Mouse (Mus musculus) right cerebral cortex, adult 2 months (tissue): Measurements from ENCODE around the gene Cyp2u1.

Experiments
- DNase-seq, 2 experiments: peaks; one replicate each; pipeline ENCODE4 v3.0.0; 2021 to 2022; ENCODE audit warnings: low spot score in 2 of 2

The Cyp2u1 gene

GRCm38 (mm10) chr3:131255399-131255981 is 47.5 kb downstream of the Cyp2u1 start:
- no peak for DNase-seq

GRCm38 (mm10) chr3:131254991-131255390 is 48.0 kb downstream of the Cyp2u1 start:
- no peak for DNase-seq

DNA sequence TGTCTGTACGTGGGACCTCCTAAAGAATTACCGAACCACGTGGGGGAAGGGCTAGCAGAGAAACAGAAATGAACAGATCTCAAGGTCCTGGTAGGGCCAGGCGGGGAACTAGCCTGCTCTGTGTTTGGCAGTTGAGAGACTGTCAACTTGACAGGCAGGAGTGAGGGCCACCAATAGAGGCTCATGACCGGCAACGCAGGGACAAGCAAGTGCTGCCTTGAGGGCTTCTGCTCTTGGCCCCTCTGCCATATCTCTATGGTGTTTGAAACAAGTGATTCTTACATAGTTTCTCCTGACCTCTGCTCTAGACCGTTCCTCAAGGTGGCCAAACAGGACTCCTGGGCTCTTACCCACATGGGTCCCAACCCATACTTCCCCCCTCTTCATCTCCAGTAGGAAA is 51.4 kb downstream of the Cyp2u1 start:
- DNase-seq: no peak

GRCm38 (mm10) chr3:131250978-131251377 is 52.0 kb downstream of the Cyp2u1 start:
- DNase-seq: no peak

- no peak for DNase-seq
These were observed 52.7 kb downstream of the Cyp2u1 start for GRCm38 (mm10) chr3:131250283-131250682.

- DNase-seq: no peak
These were observed 54.6 kb downstream of the Cyp2u1 start for GRCm38 (mm10) chr3:131248444-131248843.

DNA sequence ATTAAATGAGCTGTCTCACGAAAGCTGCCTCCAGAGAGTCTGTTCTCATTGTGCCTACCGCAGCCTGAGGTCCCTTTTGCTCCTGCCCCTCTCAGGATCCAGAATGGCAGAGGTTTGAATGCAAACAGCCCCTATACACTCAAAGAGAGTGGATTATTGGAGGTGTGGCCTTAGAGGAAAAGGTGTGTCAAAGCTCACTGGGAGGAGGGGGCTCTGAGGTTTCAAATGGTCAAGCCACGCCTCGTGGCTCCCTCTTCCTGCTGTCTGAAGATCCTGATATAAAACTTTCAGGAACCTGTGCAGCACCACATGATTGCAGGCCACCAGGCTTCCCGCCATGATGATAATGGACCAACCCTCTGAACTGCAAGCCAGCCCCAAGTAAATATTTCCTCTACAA is 55.2 kb downstream of the Cyp2u1 start:
- DNase-seq: no peak

DNA sequence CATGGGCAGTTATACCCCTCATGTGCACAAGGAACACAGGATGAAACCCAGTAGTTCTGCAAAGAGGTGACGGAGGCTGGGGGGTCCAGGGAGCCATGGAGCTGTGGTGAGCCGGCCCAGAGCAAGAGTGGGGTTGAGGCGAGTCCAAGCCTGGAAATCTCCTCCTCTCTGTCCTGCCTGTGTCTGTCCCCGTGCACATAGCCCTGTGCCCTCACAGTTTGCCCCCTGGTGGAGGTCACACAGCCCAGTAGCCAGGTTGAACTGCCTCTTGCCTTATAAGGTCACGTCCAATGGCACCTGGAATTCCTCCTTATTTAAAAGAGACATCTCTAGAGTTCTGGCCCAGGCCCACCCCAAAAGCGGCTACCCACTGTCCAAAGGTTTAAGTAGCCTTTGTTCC is 55.6 kb downstream of the Cyp2u1 start:
- no peak for DNase-seq

GRCm38 (mm10) chr3:131246579-131247046 is 56.4 kb downstream of the Cyp2u1 start:
- no peak for DNase-seq

DNA sequence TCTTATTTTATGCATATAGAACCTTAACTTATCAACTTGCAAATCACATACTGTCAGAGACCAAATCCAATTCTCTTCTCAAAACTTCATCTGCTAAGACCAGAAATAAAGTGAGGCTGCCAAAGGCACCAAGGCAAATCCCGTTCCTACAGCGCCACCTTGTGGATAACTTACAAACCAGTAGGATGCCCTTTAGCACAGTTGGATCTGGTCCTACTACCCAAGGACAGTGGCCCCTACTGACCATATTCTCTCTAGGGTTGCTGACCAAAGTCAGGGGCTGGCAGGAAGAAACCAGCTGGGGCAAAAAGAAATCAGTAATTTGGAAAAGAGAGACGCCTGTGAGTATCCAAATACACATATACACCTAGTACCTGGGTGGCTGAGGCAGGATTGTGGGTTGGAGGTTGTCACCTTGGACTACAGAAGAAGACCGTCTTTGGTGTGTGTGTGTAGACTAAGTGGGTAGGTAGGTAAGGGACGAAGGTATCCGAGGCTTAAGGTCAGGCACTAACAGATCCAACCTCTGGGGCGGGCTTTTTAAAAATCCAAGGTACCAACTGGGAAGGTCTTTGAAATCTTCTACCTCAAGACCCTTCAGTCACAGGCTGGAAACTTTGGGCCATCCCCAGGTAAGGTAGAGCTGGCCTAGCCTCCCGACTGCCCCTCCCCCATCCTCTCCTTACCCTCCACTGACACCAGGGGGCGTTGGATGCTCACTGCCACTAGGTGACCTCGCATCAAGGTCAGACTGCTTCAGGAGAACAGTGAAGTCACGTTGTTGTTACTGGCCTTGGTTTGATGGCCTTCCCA is 57.1 kb downstream of the Cyp2u1 start:
- DNase-seq: peak; percentile 68 to 77
